ENCODE assay signal across 8 mouse cellular contexts in the genomic region with DNA sequence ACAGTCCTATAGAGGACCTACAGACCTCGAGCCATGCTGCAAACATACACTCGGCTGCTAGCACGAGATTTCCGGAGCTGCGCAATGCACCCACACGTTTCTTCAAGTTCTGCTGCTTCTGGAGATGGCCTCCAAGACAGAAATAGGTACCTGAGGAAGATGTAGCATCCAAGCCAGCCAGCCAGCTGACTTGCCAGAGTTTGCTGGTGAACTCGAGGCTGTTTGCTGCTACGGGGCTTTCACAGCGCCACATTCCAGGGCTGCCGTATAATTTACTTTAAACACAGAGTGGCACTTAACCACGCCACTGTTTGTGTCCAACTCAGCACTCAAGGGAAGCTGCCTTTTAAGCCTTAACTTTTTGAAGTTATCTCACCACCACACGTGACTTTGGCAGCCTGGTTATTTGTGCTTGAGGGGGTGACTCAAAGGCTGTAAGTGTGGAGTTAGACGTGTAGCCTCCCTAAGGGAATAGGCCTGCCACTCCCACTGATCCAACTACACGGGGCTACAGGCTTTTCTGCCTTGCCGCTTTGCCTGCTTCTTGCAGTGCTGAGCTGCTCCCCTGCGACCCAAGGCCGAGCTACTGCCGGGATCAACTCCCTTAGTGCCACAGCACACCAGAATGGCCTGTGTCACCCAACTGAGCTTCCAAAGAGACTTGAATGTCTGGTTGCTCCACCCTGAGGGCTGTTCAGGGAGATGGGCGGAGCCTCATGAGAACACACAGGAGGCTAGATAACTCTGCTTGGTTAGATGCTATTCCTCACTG. TPM values are rescaled to one million over a fixed set of nuclear protein-coding genes. Genes with fewer than 3 reads are reported as not detected.
DNase-seq lines count a peak whose midpoint lies in the region; ATAC-seq lines count a peak whose summit lies in the region.

No protein-coding gene starts in this region.

- H3K27me3 ChIP-seq in kidney, embryonic 14.5 days (ENCODE audit: control insufficient read depth, insufficient read depth, low read length): no peaks in the 10 kb centered on the region
- no peaks in the 10 kb centered on the region for H3K27me3 ChIP-seq in midbrain, embryonic 14.5 days (ENCODE audit: control insufficient read depth, insufficient read depth, low read length)

- peak; percentile 57; the same call in 1 of the 2 replicates for ATAC-seq in kidney, embryonic 14.5 days (ENCODE audit: low FRiP score, low TSS enrichment)
- ATAC-seq in common myeloid progenitor, adult 5-6 weeks (replicated peaks; ENCODE audit: low read depth, poor library complexity, severe bottlenecking): 0 out of 2 replicates have a peak, but pooled peaks have one; percentile 29
- ATAC-seq in midbrain, embryonic 14.5 days (ENCODE audit: low FRiP score, low TSS enrichment): no peak

- no peaks in the 10 kb centered on the region for H3K36me3 ChIP-seq in kidney, embryonic 14.5 days (ENCODE audit: control insufficient read depth, insufficient read depth, low read length)
- H3K36me3 ChIP-seq in midbrain, embryonic 14.5 days (ENCODE audit: control insufficient read depth, insufficient read depth, low read length): no peaks in the 10 kb centered on the region

- no peak for DNase-seq in kidney, adult 18-20 months
- peak; percentile 43 for DNase-seq in heart, postnatal 4 days
- peak; percentile 15 for DNase-seq in retina, embryonic 14.5 days (ENCODE audit: low spot score)
- DNase-seq in layer of hippocampus, postnatal 10 days (ENCODE audit: low spot score in 2 of 2): no peak
- no peak for DNase-seq in midbrain, embryonic 14.5 days
- DNase-seq in layer of hippocampus, postnatal 25 days (ENCODE audit: extremely low spot score in 1 of 2, low spot score in 1 of 2): no peak

- 32% methylated on average over 19 of the region's 19 CpGs for WGBS in kidney, embryonic 14.5 days
- 53% methylated on average over 19 of the region's 19 CpGs for WGBS in midbrain, embryonic 14.5 days

- H3K9me3 ChIP-seq in kidney, embryonic 14.5 days (ENCODE audit: control insufficient read depth, low read length): no peaks in the 10 kb centered on the region
- H3K9me3 ChIP-seq in midbrain, embryonic 14.5 days (ENCODE audit: control insufficient read depth, low read length): no peaks in the 10 kb centered on the region

- no peak overlapping the region for H3K4me3 ChIP-seq in kidney, embryonic 14.5 days (ENCODE audit: low read length)
- H3K4me3 ChIP-seq in midbrain, embryonic 14.5 days (replicated peaks; ENCODE audit: low read depth, low read length): no peak overlapping the region

- H3K4me2 ChIP-seq in kidney, embryonic 14.5 days (replicated peaks; ENCODE audit: low read depth, low read length): peak overlapping the region; percentile 25; the same call in 1 of the 2 replicates
- H3K4me2 ChIP-seq in midbrain, embryonic 14.5 days (ENCODE audit: low read length): no peak overlapping the region

- H3K9ac ChIP-seq in kidney, embryonic 14.5 days (ENCODE audit: low read depth, low read length): no peak overlapping the region
- H3K9ac ChIP-seq in midbrain, embryonic 14.5 days (replicated peaks; ENCODE audit: low read length): no peak overlapping the region

- 0 out of 2 replicates have a peak, but pooled peaks cover 6% of the 10 kb centered on the region for H3K4me1 ChIP-seq in kidney, embryonic 14.5 days (ENCODE audit: control insufficient read depth, insufficient read depth, low read length)
- H3K4me1 ChIP-seq in midbrain, embryonic 14.5 days (ENCODE audit: control insufficient read depth, insufficient read depth, low read length): no peaks in the 10 kb centered on the region

- no peak overlapping the region for H3K27ac ChIP-seq in kidney, embryonic 14.5 days (ENCODE audit: low read depth, low read length)
- H3K27ac ChIP-seq in midbrain, embryonic 14.5 days (replicated peaks; ENCODE audit: low read depth, low read length): no peak overlapping the region

RNA-seq across cellular contexts. Expression of a gene that starts 25.9 kb away (rescaled TPM):
- 10.8 and 17.4 TPM in 2 replicates for polyA plus RNA-seq in kidney, embryonic 14.5 days (2014; fragmentation: Nextera tagmentation; extraction: Ambion mirVana)
- 6.2 and 12.8 TPM in 2 replicates for total RNA-seq in common myeloid progenitor, adult 5-6 weeks (2017)
- total RNA-seq in heart, postnatal 4 days (2021): 10 to 100 TPM; 40.0 to 42.1 TPM
- total RNA-seq in layer of hippocampus, postnatal 10 days (2021): 10 to 100 TPM; 11.0 to 12.5 TPM
- 5.9 and 11.0 TPM in 2 replicates for polyA plus RNA-seq in midbrain, embryonic 14.5 days (2014; fragmentation: Nextera tagmentation; extraction: Ambion mirVana)
- 10 to 100 TPM; 15.4 to 16.8 TPM for total RNA-seq in layer of hippocampus, postnatal 25 days (2021)

Comparison
In these comparisons a context has a peak if more than half of its experiments do, and no peak if none do; other contexts are left out.
1. DNase-seq: peak in heart, postnatal 4 days (single experiment) and retina, embryonic 14.5 days (single experiment); none in kidney, adult 18-20 months (single experiment), layer of hippocampus, postnatal 10 days (0 of 2), midbrain, embryonic 14.5 days (single experiment) and layer of hippocampus, postnatal 25 days (0 of 2).